Mouse (Mus musculus): Measurements from ENCODE around the gene Itm2c. TPM values are rescaled to one million over a fixed set of nuclear protein-coding genes. Genes with fewer than 3 reads are reported as not detected.
A peak's percentile ranks its signal among the peaks of the same experiment; 100 is the strongest.

Gene Itm2c
- total and polyA plus RNA-seq, 3 experiments = 67.5 to 149 (median 69.9) TPM

GRCm38 (mm10) chr1:85870546-85870945, 23.5 kb upstream of the Itm2c start:
- ATAC-seq (ENCODE audit: extremely low read depth, insufficient number of reproducible peaks, low FRiP score, poor library complexity, severe bottlenecking) = no peak
- Histone ChIP-seq H3K27me3 (ENCODE audit: insufficient read depth, low read length) (peaks cover 5% of the 10 kb centered on the region), H3K36me3 (replicated peaks) (no peaks in the 10 kb centered on the region), H3K9me3 (replicated peaks) (peaks cover 7% of the 10 kb centered on the region), H3K4me1 (ENCODE audit: insufficient read depth, low read depth, low read length) (no peaks in the 10 kb centered on the region), H3K4me3 (ENCODE audit: low read depth, low read length) (no peak overlapping the region)
- no peak for TF ChIP-seq CTCF (IDR thresholded peaks at IDR 0.05; ENCODE audit: low read depth, low read length)
- no peak for TF ChIP-seq POLR2AphosphoS5 (IDR thresholded peaks at IDR 0.05; ENCODE audit: insufficient replicate concordance, low read depth, low read length)
- no peak for TF ChIP-seq TAL1 (conservative IDR thresholded peaks at IDR 0.05; ENCODE audit: low read depth, low read length)
- TF ChIP-seq GATA1 (IDR thresholded peaks at IDR 0.05; ENCODE audit: borderline replicate concordance, low read length) = no peak
- TF ChIP-seq GATA2 (IDR thresholded peaks at IDR 0.05; ENCODE audit: borderline replicate concordance, low read depth, low read length) = no peak
- DNase-seq (ENCODE audit: low spot score) = no peak

DNA sequence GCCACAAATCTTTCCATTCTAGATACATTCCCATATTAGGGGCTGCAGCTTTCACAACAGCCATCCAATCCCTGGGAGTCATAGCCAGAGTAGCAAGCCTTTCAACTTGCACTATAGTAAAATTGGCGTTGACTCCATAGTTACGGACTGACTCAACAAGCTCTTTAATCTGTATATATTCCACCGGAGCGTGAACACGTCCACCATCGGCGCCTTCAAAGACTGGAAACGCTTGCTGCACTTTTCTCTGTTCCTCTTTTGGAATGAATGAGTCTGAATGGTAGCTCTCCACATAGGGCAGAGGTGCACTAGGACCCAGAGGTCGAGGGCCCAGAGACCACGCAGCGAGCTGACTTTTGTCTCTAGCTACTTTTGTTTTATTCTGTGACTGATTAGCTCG, 12.1 kb upstream of the Itm2c start:
- Histone ChIP-seq H3K4me1 (ENCODE audit: insufficient read depth, low read depth, low read length) (0 out of 2 replicates have a peak, but pooled peaks cover 2% of the 10 kb centered on the region), H3K9me3 (replicated peaks) (0 out of 2 replicates have a peak, but pooled peaks cover 3% of the 10 kb centered on the region), H3K4me3 (ENCODE audit: low read depth, low read length) (no peak overlapping the region), H3K27me3 (ENCODE audit: insufficient read depth, low read length) (no peaks in the 10 kb centered on the region), H3K36me3 (replicated peaks) (no peaks in the 10 kb centered on the region)
- DNase-seq (ENCODE audit: low spot score) (no peak), ATAC-seq (ENCODE audit: extremely low read depth, insufficient number of reproducible peaks, low FRiP score, poor library complexity, severe bottlenecking) (no peak)
- no peak for TF ChIP-seq TAL1 (conservative IDR thresholded peaks at IDR 0.05; ENCODE audit: low read depth, low read length)
- TF ChIP-seq GATA2 (IDR thresholded peaks at IDR 0.05; ENCODE audit: borderline replicate concordance, low read depth, low read length) = no peak
- no peak for TF ChIP-seq GATA1 (IDR thresholded peaks at IDR 0.05; ENCODE audit: borderline replicate concordance, low read length)
- no peak for TF ChIP-seq CTCF (IDR thresholded peaks at IDR 0.05; ENCODE audit: low read depth, low read length)
- TF ChIP-seq POLR2AphosphoS5 (IDR thresholded peaks at IDR 0.05; ENCODE audit: insufficient replicate concordance, low read depth, low read length) = no peak

DNA sequence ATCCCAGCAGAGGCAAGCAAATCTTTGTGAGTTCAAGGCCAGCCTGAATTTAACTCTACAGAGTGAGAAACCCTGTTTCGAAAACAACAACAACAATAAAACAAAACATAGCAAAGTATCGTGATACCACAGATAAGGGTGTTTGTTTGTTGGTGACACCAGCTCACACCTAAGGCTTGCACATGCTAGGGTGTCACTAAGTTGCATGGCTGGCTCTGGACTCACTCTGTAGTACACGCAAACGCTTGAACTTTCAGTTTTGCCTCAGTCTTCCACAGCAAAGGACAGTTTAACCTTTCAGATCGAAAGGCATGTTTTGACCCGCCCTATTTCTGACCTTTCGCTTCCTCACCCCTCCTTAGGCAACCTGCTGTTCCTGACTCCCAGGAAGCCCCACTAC, 6.9 kb upstream of the Itm2c start:
- peaks cover 3% of the 10 kb centered on the region; the same call in 1 of the 2 replicates for H3K27me3 ChIP-seq (ENCODE audit: insufficient read depth, low read length)
- H3K4me1 ChIP-seq (ENCODE audit: insufficient read depth, low read depth, low read length) = peaks cover 5% of the 10 kb centered on the region; the same call in 1 of the 2 replicates
- no peak for DNase-seq (ENCODE audit: low spot score)
- no peaks in the 10 kb centered on the region for H3K36me3 ChIP-seq (replicated peaks)
- H3K9me3 ChIP-seq (replicated peaks) = no peaks in the 10 kb centered on the region
- TF ChIP-seq TAL1 (conservative IDR thresholded peaks at IDR 0.05; ENCODE audit: low read depth, low read length) (no peak), GATA1 (IDR thresholded peaks at IDR 0.05; ENCODE audit: borderline replicate concordance, low read length) (no peak), CTCF (IDR thresholded peaks at IDR 0.05; ENCODE audit: low read depth, low read length) (no peak), POLR2AphosphoS5 (IDR thresholded peaks at IDR 0.05; ENCODE audit: insufficient replicate concordance, low read depth, low read length) (no peak), GATA2 (IDR thresholded peaks at IDR 0.05; ENCODE audit: borderline replicate concordance, low read depth, low read length) (no peak)
- ATAC-seq (ENCODE audit: extremely low read depth, insufficient number of reproducible peaks, low FRiP score, poor library complexity, severe bottlenecking) = no peak
- no peak overlapping the region for H3K4me3 ChIP-seq (ENCODE audit: low read depth, low read length)

DNA sequence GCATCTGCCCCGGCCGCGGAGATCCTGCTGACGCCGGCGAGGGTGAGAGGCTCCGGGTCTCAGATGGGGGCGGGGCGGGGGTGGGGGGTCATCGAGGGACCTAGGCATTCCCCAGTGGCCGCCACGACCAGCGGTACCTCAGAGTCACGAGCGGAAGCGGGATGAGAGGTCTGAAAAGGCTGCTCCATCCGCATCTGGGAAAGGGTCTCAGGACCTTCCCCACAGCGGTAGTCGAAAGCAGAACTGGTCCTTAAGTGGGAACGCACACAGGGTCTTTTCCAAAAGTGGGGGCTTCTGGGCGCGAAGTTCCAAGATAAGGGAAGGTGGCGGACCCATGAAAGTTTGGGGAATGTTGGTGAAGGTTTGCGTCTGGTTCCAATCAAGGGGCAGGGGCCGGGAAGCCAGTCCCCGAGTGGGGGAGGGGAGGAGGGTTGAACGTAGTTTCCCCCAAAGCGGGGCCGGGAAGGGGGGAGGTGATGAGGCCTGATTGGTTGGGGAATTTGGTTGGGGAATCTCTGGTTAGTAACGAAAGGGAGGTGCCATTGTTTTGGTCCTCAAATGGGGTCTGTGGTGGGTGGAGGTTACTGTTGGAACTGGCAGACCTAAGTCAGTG, 773 bp downstream of the Itm2c start:
- peaks cover 54% of the 10 kb centered on the region for H3K4me1 ChIP-seq (ENCODE audit: insufficient read depth, low read depth, low read length)
- peak; percentile 51 for DNase-seq (ENCODE audit: low spot score)

GRCm38 (mm10) chr1:85895391-85895837, 1.3 kb downstream of the Itm2c start:
- peaks cover 3% of the 10 kb centered on the region; the same call in 1 of the 2 replicates for H3K27me3 ChIP-seq (ENCODE audit: insufficient read depth, low read length)
- TF ChIP-seq TAL1 (conservative IDR thresholded peaks at IDR 0.05; ENCODE audit: low read depth, low read length) (no peak), GATA1 (IDR thresholded peaks at IDR 0.05; ENCODE audit: borderline replicate concordance, low read length) (no peak), GATA2 (IDR thresholded peaks at IDR 0.05; ENCODE audit: borderline replicate concordance, low read depth, low read length) (no peak), POLR2AphosphoS5 (IDR thresholded peaks at IDR 0.05; ENCODE audit: insufficient replicate concordance, low read depth, low read length) (no peak), CTCF (IDR thresholded peaks at IDR 0.05; ENCODE audit: low read depth, low read length) (no peak)
- peak overlapping the region; percentile 75 for H3K4me3 ChIP-seq (ENCODE audit: low read depth, low read length)
- peak; percentile 66 for DNase-seq (ENCODE audit: low spot score)
- H3K4me1 ChIP-seq (ENCODE audit: insufficient read depth, low read depth, low read length) = peaks cover 59% of the 10 kb centered on the region
- peaks cover 12% of the 10 kb centered on the region for H3K36me3 ChIP-seq (replicated peaks)
- H3K9me3 ChIP-seq (replicated peaks) = peaks cover 5% of the 10 kb centered on the region
- 0 out of 2 replicates have a peak, but pooled peaks have one; percentile 10 for ATAC-seq (ENCODE audit: extremely low read depth, insufficient number of reproducible peaks, low FRiP score, poor library complexity, severe bottlenecking)

More for the DNA sequence above, 773 bp downstream of the Itm2c start:
- no peak for TF ChIP-seq POLR2AphosphoS5 (IDR thresholded peaks at IDR 0.05; ENCODE audit: insufficient replicate concordance, low read depth, low read length)
- TF ChIP-seq CTCF (IDR thresholded peaks at IDR 0.05; ENCODE audit: low read depth, low read length) = no peak
- no peak for TF ChIP-seq GATA1 (IDR thresholded peaks at IDR 0.05; ENCODE audit: borderline replicate concordance, low read length)
- TF ChIP-seq GATA2 (IDR thresholded peaks at IDR 0.05; ENCODE audit: borderline replicate concordance, low read depth, low read length) = no peak
- no peak for TF ChIP-seq TAL1 (conservative IDR thresholded peaks at IDR 0.05; ENCODE audit: low read depth, low read length)
- no peak for ATAC-seq (ENCODE audit: extremely low read depth, insufficient number of reproducible peaks, low FRiP score, poor library complexity, severe bottlenecking)
- Histone ChIP-seq H3K4me3 (ENCODE audit: low read depth, low read length) (peak overlapping the region; percentile 75), H3K9me3 (replicated peaks) (peaks cover 5% of the 10 kb centered on the region), H3K36me3 (replicated peaks) (peaks cover 11% of the 10 kb centered on the region), H3K27me3 (ENCODE audit: insufficient read depth, low read length) (peaks cover 3% of the 10 kb centered on the region; the same call in 1 of the 2 replicates)

- no peak for ATAC-seq (ENCODE audit: extremely low read depth, insufficient number of reproducible peaks, low FRiP score, poor library complexity, severe bottlenecking)
- Histone ChIP-seq H3K4me1 (ENCODE audit: insufficient read depth, low read depth, low read length) (peaks cover 66% of the 10 kb centered on the region), H3K27me3 (ENCODE audit: insufficient read depth, low read length) (peaks cover under 1% of the 10 kb centered on the region; the same call in 1 of the 2 replicates), H3K9me3 (replicated peaks) (peaks cover 5% of the 10 kb centered on the region), H3K36me3 (replicated peaks) (peaks cover 18% of the 10 kb centered on the region), H3K4me3 (ENCODE audit: low read depth, low read length) (peak overlapping the region; percentile 75; the same call in 1 of the 2 replicates)
- TF ChIP-seq POLR2AphosphoS5 (IDR thresholded peaks at IDR 0.05; ENCODE audit: insufficient replicate concordance, low read depth, low read length) (no peak), GATA1 (IDR thresholded peaks at IDR 0.05; ENCODE audit: borderline replicate concordance, low read length) (no peak), GATA2 (IDR thresholded peaks at IDR 0.05; ENCODE audit: borderline replicate concordance, low read depth, low read length) (no peak), TAL1 (conservative IDR thresholded peaks at IDR 0.05; ENCODE audit: low read depth, low read length) (no peak), CTCF (IDR thresholded peaks at IDR 0.05; ENCODE audit: low read depth, low read length) (no peak)
- DNase-seq (ENCODE audit: low spot score) = no peak
These were observed 2.0 kb downstream of the Itm2c start for GRCm38 (mm10) chr1:85896110-85896509.

Measured in G1E (cell line).